Mouse (Mus musculus) CD4-positive, CD25-positive, alpha-beta regulatory T cell, adult 2 months (primary cell): ENCODE data around the gene Eef1g.

Experiments
- DNase-seq: peaks from one replicate; pipeline ENCODE4 v3.0.0-alpha.2; 2012; ENCODE audit warnings: low read depth, low spot score

Eef1g gene

GRCm38 (mm10) chr19:9025562-9026257, 58.9 kb downstream of the Eef1g start:
- no peak for DNase-seq

DNA sequence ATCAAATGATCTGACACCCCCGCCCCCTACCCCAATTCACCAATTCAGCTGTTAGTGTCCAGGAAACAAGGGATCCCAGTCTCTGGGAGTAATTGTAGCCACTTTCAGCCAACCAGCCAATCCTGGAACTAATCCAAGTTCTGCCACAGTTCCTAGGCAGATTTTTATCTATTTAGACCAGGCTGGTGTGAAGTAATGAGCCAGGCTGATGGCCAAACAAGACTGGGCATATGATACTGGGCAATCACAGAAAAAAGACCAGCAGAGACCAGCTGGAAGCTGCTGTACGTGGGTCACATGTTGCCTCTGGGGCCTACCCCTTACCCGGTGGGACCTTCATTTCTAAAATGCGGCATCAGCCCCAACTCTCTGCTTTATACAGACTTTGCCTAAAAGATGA, 59.8 kb downstream of the Eef1g start:
- DNase-seq: no peak

- no peak for DNase-seq
Observed at GRCm38 (mm10) chr19:9027795-9028194, 61.0 kb downstream of the Eef1g start.
